Mouse (Mus musculus): ENCODE results near the gene Epn2. TPM values are rescaled to one million over a fixed set of nuclear protein-coding genes. Genes with fewer than 3 reads are reported as not detected.

Epn2 gene
- total RNA-seq, 2 experiments from 2014 or later, result 19.7 to 24.7 TPM

- H3K4me3 ChIP-seq, result no peak overlapping the region
- DNase-seq, result no peak
- intact Hi-C loops (cut with DNase I), result no loop called here
- TF ChIP-seq CTCF (IDR thresholded peaks at IDR 0.05), result no peak
- peak overlapping the region; percentile 43 for H3K27ac ChIP-seq
Measured at GRCm38 (mm10) chr11:61553015-61553754, 26.3 kb downstream of the Epn2 start.

GRCm38 (mm10) chr11:61550631-61551030, 28.9 kb downstream of the Epn2 start:
- intact Hi-C loops (cut with DNase I), result no loop called here
- H3K27ac ChIP-seq, result no peak overlapping the region
- TF ChIP-seq CTCF (IDR thresholded peaks at IDR 0.05), result no peak
- no peak for DNase-seq
- no peak overlapping the region for H3K4me3 ChIP-seq

- intact Hi-C loops (cut with DNase I), result no loop called here
Measured at GRCm38 (mm10) chr11:61547710-61548109, 31.8 kb downstream of the Epn2 start.

GRCm38 (mm10) chr11:61546452-61546851, 33.0 kb downstream of the Epn2 start:
- TF ChIP-seq CTCF (IDR thresholded peaks at IDR 0.05), result no peak
- Histone ChIP-seq H3K27ac (no peak overlapping the region), H3K4me3 (no peak overlapping the region)
- DNase-seq, result no peak
- intact Hi-C loops (cut with DNase I), result no loop called here

More at GRCm38 (mm10) chr11:61547710-61548109, 31.8 kb downstream of the Epn2 start:
- H3K27ac ChIP-seq, result no peak overlapping the region
- no peak overlapping the region for H3K4me3 ChIP-seq
- DNase-seq, result no peak
- TF ChIP-seq CTCF (IDR thresholded peaks at IDR 0.05), result no peak

- no peak for TF ChIP-seq CTCF (IDR thresholded peaks at IDR 0.05)
- Histone ChIP-seq H3K4me3 (no peak overlapping the region), H3K27ac (no peak overlapping the region)
- intact Hi-C loops (cut with DNase I), result no loop called here
- no peak for DNase-seq
Measured at GRCm38 (mm10) chr11:61545586-61545985, 33.9 kb downstream of the Epn2 start.

- intact Hi-C loops (cut with DNase I), result no loop called here
- H3K4me3 ChIP-seq, result no peak overlapping the region
- no peak overlapping the region for H3K27ac ChIP-seq
- no peak for DNase-seq
- TF ChIP-seq CTCF (IDR thresholded peaks at IDR 0.05), result no peak
Measured at GRCm38 (mm10) chr11:61541106-61541505, 38.4 kb downstream of the Epn2 start.

- intact Hi-C loops (cut with DNase I), result no loop called here
Measured at GRCm38 (mm10) chr11:61540642-61541041, 38.8 kb downstream of the Epn2 start.

GRCm38 (mm10) chr11:61537362-61537761, 42.1 kb downstream of the Epn2 start:
- no peak for TF ChIP-seq CTCF (IDR thresholded peaks at IDR 0.05)
- Histone ChIP-seq H3K4me3 (no peak overlapping the region), H3K27ac (peak overlapping the region; percentile 56)
- intact Hi-C loops (cut with DNase I), result no loop called here
- DNase-seq, result no peak

More at GRCm38 (mm10) chr11:61540642-61541041, 38.8 kb downstream of the Epn2 start:
- Histone ChIP-seq H3K4me3 (no peak overlapping the region), H3K27ac (no peak overlapping the region)
- no peak for TF ChIP-seq CTCF (IDR thresholded peaks at IDR 0.05)
- no peak for DNase-seq

GRCm38 (mm10) chr11:61536952-61537351, 42.5 kb downstream of the Epn2 start:
- intact Hi-C loops (cut with DNase I), result no loop called here
- Histone ChIP-seq H3K4me3 (no peak overlapping the region), H3K27ac (peak overlapping the region; percentile 56)
- DNase-seq, result no peak
- no peak for TF ChIP-seq CTCF (IDR thresholded peaks at IDR 0.05)

- intact Hi-C loops (cut with DNase I), result no loop called here
Measured at GRCm38 (mm10) chr11:61535530-61535929, 44.0 kb downstream of the Epn2 start.

GRCm38 (mm10) chr11:61533571-61533970, 45.9 kb downstream of the Epn2 start:
- DNase-seq, result peak; percentile 48
- intact Hi-C loops (cut with DNase I), result no loop called here
- peak overlapping the region; percentile 77 for H3K27ac ChIP-seq
- TF ChIP-seq CTCF (IDR thresholded peaks at IDR 0.05), result no peak
- H3K4me3 ChIP-seq, result no peak overlapping the region; the same call in 1 of the 2 replicates

More at GRCm38 (mm10) chr11:61535530-61535929, 44.0 kb downstream of the Epn2 start:
- TF ChIP-seq CTCF (IDR thresholded peaks at IDR 0.05), result no peak
- DNase-seq, result no peak
- peak overlapping the region; percentile 77 for H3K27ac ChIP-seq
- no peak overlapping the region for H3K4me3 ChIP-seq

- TF ChIP-seq CTCF (IDR thresholded peaks at IDR 0.05), result no peak
- no peak overlapping the region for H3K4me3 ChIP-seq
- DNase-seq, result no peak
- intact Hi-C loops (cut with DNase I), result no loop called here
- H3K27ac ChIP-seq, result peak overlapping the region; percentile 77
Measured at GRCm38 (mm10) chr11:61532820-61533219, 46.7 kb downstream of the Epn2 start.

- intact Hi-C loops (cut with DNase I), result loop anchor here (5.0 kb wide), 1 partner anchor 48 kb away; the partner anchor contains the start of gene Epn2
- DNase-seq, result no peak
- H3K27ac ChIP-seq, result peak overlapping the region; percentile 70
Measured at GRCm38 (mm10) chr11:61529268-61529713, 50.2 kb downstream of the Epn2 start.

More at GRCm38 (mm10) chr11:61529268-61529713, 50.2 kb downstream of the Epn2 start:
- no peak for TF ChIP-seq CTCF (IDR thresholded peaks at IDR 0.05)
- no peak overlapping the region; the same call in 1 of the 2 replicates for H3K4me3 ChIP-seq
